Mouse (Mus musculus) CD4-positive helper T cell, adult 2 months (primary cell): Measurements from ENCODE around the gene Map1b.

Source experiments
- DNase-seq: peaks from one replicate; pipeline ENCODE4 v3.0.0-alpha.2; 2012; ENCODE audit warnings: low read depth, missing footprints, low spot score

Map1b gene

GRCm38 (mm10) chr13:99448278-99448677 lies 68.1 kb downstream of the Map1b start:
- no peak for DNase-seq

GRCm38 (mm10) chr13:99447403-99448199 lies 68.7 kb downstream of the Map1b start:
- no peak for DNase-seq

DNA sequence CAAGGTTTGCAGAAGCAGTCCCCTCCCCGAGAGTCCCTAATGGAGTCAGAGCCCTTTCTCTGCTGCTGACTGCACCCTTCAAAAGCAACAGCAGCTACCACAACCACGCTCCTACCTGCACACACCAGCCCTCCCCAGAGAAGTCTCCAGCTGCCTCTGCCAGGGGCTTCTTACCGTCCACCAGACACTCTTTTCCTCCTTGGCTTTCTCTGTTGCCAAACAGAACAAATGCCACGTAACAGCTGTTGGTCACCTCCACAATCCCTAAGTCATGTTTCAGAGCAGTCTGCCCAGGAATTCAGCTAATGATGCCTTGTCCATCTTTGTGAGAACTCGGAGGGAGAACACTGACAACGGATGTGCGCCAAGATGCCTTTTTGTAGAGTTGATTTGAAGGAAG lies 69.3 kb downstream of the Map1b start:
- DNase-seq: no peak

DNA sequence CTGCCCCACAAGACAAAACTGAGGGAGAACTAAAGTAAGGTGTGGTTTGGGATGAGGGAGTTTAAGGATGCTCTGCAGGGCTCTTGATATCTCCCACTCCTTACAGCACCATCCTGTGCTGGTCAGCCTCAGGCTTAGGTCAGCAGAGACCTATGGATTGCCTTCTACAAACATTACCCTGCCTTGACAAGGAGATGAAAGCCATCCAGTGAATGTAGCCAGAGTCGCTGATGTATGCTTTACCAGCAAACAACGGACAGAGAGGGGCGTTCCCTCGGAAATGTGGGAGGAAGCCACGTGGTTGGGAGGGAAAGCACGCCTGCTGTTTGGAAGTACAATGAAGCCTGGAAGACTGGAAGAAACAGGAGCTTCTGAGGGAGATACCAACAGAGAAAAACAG lies 71.5 kb downstream of the Map1b start:
- DNase-seq: no peak

DNA sequence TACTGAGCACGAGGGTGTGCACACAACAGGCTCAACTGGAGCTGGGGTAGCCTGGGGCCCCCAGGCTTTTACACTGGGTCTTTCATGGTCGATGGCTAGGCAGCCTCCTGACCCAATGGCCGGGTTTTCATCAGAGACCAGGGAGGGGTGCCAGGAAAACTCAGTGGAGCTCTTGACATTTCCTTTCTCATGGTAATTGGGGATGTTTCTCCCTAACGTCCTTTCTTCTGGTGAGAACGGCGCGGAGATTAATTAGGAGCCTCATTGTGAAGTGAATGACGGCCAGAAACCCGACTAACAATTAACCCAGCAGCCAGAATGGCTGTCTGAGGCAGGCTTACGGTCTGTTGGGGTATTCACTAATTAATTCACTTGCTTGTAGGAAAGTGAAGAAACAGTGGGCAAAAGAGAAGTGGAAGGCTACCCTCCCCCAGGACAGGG lies 71.9 kb downstream of the Map1b start:
- DNase-seq: no peak

GRCm38 (mm10) chr13:99443484-99444175 lies 72.7 kb downstream of the Map1b start:
- no peak for DNase-seq

GRCm38 (mm10) chr13:99442434-99443249 lies 73.7 kb downstream of the Map1b start:
- no peak for DNase-seq

- no peak for DNase-seq
Observed at GRCm38 (mm10) chr13:99441700-99442433, 74.5 kb downstream of the Map1b start.

- DNase-seq: no peak
Observed at GRCm38 (mm10) chr13:99440228-99440627, 76.1 kb downstream of the Map1b start.

DNA sequence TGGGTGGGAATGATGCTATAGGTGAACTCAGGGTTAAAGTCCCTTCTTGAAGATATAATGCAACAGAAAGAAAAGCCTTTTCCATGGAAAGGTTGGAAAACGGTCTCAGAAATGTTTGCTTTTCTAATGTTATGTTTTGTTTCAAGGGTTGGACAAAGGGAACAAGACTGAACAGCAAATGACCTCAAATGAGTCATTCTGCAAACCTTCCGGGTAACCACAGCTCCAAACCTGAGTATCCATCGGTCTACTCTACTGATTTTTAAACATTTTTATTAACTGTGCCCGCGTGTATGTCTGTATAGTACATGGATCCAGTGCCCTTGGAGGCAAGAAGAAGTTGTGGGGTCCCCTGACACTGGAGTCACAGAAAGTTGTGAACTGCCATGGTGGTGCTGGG lies 77.0 kb downstream of the Map1b start:
- DNase-seq: no peak

DNA sequence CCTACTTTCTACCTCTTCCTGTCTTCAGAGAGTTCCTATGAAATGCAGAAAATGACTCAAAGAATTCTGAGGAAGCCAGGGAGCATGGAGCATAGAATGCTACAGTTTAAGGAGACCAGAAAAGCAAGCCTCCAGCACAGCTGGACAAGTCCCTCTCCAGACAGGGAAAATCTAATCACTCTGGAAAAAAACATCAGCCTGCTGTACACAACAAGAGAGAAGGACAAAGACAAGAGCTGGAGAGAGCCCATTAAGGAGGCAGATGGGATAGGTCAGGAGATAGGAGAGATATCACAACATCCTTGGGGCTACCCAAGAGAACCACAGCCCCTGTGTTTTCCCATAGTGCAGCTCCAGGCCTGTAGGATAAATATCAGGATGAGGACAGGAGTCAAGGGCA lies 79.3 kb downstream of the Map1b start:
- DNase-seq: no peak

- DNase-seq: no peak
Observed at GRCm38 (mm10) chr13:99434494-99434893, 81.8 kb downstream of the Map1b start.

GRCm38 (mm10) chr13:99433068-99434008 lies 83.0 kb downstream of the Map1b start:
- DNase-seq: peak; percentile 13

- no peak for DNase-seq
Observed at GRCm38 (mm10) chr13:99423581-99423980, 92.8 kb downstream of the Map1b start.

DNA sequence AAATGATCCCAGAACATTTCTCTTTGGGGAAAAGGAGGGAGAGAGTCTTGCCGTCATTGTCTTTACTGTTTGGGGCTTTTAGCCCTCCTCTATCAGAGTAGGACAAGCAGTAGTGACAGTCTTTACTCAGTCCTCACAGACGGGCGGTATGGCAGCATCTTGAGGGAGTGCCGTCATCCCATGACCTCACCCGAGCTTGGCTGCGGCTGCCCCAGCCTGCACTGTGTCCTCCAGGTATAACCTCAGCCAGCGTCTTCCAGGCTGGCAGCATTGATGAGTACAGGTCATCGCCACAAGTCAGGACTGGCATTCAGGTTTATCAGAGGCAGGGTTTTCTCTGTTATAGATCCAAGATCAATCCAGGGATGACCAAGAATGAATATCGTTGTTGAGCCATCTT lies 99.7 kb downstream of the Map1b start:
- DNase-seq: no peak

DNA sequence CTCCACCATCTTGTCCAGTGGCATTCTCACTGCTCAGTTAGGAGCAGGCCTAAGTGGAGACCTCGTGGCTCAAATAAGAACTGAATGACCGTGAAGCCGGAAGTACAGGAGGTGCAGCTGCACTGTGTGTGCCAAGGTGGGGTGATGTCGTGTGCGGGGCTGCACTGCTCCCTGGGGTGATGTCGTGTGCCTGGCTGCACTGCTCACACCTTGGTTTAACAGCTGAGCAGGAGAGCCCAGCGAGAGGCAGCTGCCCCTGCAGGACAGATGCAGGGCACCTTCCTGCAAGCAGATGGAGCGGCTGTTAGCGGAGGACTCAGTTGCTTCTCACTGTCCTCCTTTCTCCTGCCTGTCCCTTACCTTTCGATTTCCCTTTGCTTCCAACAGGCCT lies 102.0 kb downstream of the Map1b start:
- DNase-seq: no peak

- no peak for DNase-seq
Observed at GRCm38 (mm10) chr13:99413481-99414351, 102.6 kb downstream of the Map1b start.

DNA sequence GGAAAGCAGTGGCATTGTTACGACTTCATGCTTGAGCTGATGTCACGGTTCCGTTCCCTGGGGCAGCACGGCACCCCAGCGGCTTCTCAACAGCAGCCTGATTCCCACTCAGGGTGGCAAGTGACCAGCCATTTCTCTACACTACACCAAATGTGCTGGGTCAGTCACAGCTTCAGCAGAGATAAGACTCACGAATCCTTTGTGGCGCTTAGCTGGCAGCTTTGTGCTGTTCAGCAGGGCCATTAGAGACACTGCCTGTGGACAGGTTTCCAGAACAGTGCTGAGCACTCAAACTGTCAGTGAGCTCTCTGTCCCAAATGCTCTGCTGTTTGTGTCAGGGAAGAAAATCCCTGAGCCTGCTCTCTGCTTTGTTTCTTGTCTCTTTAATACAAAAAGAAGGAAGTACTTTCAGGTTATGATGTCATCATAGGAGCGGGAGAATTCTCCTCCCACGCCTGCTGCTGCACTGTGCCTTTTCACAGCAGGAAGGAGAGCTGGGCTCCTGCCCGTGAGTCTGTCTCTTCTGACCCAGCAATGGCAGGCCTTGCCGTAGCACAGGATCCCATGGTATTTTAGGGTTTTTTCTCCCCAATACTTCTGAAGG lies 103.8 kb downstream of the Map1b start:
- peak; percentile 49 for DNase-seq

DNA sequence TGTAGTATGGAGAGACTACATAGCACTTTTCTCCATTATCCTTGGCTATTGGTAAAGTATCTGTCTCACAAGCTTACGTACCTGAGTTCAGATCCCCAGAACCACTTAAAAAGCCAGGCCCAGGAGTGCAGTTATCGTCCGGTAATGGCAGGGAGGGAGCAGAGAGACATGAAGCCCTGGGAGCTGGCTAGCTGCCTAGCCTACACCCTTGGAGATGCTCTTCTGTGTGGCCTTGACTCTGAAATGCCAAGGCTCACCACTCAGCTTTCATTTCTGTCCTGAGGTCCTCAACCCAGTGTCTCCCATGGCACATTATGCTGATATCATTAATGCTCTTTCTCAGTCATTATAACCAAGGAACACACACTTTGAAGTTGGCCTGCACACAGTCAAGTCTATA lies 104.6 kb downstream of the Map1b start:
- DNase-seq: no peak
